Mouse (Mus musculus) left cerebral cortex, adult 11 months (tissue): ENCODE data around the gene Grip1.

Experiments used
- DNase-seq: peaks from one replicate; pipeline ENCODE4 v3.0.0; 2022; ENCODE audit warnings: low spot score

Grip1 gene

GRCm38 (mm10) chr10:119573134-119573533 is 119.5 kb downstream of the Grip1 start:
- DNase-seq: no peak

GRCm38 (mm10) chr10:119575780-119576179 is 122.2 kb downstream of the Grip1 start:
- no peak for DNase-seq

DNA sequence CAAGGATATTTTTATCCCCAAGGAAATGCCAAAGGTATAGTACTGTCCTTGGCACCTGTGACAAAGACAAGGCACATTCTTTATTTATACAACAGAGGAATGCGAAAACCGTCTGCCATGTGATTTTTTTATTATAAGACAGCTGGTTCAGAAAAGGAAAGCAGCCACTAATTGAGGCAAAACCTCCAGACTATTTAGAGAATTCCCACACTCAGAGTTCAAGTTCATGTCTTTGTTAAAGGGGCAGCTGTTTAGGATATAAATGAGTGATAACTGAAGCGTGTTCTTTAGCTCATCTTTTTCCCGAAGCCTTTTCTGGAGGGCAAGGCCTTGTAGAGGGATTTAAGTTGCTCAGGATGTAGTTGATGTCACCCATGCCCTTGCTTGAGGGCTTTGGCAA is 126.4 kb downstream of the Grip1 start:
- no peak for DNase-seq

GRCm38 (mm10) chr10:119584666-119585065 is 131.0 kb downstream of the Grip1 start:
- DNase-seq: no peak

DNA sequence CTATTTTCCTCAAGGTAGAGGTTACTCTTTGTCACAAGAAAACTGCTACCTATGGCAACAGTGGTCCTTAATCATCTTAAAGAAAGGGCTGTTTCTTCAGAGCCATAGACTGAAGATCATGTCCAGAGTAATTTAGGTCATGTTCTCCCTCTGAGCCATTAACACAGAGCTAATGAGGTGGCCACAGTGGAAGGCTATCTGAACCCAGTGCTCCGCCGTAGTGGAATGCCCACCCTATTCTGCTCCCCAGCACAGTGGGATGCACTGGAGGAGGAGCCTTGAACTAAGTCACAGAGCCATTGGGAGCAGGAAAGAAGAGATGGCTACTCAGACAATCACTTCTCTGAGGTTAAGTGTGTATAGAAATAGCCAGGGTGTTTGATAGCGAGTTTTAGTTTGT is 133.3 kb downstream of the Grip1 start:
- no peak for DNase-seq

DNA sequence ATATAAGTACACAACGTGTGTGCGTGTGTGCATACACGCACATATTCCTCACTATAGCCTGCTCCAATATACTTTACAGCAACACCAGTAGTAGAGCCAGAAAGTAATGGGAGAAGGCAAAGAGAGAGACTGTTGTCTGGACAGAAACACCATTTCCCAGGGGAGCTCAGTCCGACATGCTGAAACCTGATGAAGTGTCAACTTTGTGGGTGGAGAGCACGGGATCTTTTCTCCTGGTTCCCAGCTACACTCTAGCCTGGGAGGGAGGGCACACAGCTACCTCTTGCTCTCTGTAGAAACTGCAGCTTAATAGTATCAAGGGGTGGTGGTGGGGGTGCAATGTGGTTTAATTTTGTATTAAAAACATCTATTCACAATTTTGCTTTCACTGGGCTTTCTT is 143.2 kb downstream of the Grip1 start:
- no peak for DNase-seq

GRCm38 (mm10) chr10:119607501-119607900 is 153.9 kb downstream of the Grip1 start:
- DNase-seq: no peak

DNA sequence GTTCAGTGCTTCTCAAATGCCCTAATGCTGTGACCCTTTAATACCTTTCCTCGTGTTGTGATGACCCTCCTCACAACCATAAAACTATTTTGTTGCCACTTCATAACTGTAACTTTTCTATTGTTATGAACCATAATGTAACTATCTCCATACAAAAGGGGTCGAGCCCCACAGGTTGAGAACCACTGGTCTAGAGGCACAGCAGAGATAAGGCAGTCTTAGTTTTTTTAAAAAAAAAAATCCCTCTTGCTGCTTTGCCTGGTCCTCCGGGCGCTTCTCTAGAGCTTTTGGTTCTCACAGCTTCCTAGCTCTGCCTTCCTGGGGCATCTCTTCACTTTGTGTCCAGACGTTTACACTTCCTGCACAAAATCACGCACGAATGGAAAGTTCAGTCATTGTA is 155.4 kb downstream of the Grip1 start:
- no peak for DNase-seq

- no peak for DNase-seq
These were observed 156.8 kb downstream of the Grip1 start for GRCm38 (mm10) chr10:119610279-119610895.

GRCm38 (mm10) chr10:119612034-119612433 is 158.4 kb downstream of the Grip1 start:
- DNase-seq: no peak

DNA sequence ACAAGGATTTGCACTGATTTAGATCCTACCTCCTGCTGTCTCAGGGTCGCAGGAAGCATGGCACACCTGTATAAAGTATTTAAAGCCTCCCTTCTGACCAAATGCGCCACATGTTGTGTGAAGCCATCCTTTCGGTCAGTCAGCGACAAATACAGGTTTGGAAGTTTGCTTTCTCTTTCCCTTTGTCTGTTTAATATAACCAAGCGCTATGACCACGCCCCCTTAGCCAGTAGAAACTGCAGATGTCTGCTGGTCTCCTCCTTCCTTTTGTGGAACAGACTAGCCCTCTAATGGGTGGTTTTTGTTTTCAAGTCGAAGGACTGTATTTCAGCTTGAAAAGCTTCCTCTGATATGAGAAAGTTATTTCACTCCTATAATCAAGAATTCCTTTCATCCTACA is 161.1 kb downstream of the Grip1 start:
- no peak for DNase-seq

GRCm38 (mm10) chr10:119615240-119615885 is 161.7 kb downstream of the Grip1 start:
- DNase-seq: no peak

DNA sequence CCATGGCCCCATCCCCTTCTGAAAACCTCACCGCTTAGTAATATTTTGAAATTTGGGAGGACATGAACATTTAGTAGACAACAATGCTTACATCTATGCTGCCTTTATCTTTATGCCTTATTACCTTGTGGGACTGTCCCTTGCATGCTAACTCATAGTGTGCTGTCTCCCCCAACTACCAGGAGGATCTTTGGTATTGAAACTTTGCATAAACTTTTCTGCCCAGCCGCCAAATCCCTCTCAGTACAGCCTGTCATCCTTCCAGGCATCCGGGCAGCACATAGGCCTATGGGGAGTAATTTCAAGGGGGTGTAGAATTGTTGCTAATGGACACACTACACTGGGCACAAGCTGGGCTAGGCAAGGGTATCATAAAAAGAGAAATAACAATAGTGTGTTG is 162.4 kb downstream of the Grip1 start:
- no peak for DNase-seq

- DNase-seq: no peak
These were observed 175.0 kb downstream of the Grip1 start for GRCm38 (mm10) chr10:119628656-119629055.

DNA sequence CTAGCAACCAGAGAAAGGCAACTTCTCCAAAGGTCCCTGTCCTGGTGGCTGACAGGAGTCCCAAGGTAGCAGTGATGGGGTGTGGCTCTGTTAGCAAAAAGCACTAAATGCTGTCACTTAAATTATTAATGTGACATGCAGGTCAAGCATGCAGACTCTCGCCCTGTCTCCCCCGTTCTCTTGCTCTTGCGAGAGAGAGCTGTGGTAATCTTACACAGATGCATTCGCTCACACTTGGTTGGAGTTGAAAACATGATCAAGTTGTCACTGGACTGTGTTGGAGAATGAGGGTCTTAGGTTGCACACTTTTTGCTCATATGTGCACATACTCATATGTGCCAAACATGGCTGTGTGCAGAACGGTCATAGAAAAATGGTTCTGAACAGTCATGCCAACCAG is 176.8 kb downstream of the Grip1 start:
- DNase-seq: no peak

GRCm38 (mm10) chr10:119631966-119632365 is 178.3 kb downstream of the Grip1 start:
- no peak for DNase-seq

DNA sequence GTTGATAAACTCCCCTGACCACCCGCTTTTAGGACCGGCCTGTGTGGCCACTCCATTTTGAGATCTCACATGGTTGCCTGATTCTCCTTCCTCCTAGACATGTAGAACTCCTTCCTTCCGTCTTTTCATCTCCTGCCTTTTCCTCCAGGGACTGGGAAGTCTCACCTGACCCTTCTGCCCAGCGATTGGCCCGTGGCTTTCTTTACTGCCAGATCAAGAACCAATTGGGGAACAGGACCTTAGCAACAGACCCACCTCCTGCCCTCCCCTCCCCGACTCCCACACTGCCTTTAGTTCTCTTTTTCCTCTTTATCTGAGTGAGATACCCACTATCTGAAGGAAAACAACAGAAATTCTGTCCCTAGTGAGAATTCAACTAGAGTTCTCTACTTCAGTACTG is 180.9 kb downstream of the Grip1 start:
- no peak for DNase-seq

- no peak for DNase-seq
These were observed 186.9 kb downstream of the Grip1 start for GRCm38 (mm10) chr10:119640534-119640933.

DNA sequence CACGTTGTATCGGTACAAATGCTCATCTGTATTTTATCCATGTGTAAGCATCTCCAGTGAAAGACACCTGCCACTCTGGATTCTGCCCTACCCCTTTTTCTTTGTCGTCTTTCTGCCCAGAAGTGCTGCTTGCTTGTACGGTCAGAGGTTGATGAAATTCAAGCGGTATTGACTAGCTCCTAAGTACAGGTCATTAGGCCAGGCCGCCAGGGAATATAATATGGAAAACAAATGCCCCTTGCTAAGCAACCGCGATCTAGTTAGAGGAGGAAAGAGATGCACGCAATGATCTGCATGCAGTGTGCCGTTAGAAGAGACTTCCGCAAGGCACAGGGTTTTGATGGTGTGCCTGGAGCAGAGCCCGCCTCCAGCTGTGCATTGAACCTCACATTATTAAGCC is 187.4 kb downstream of the Grip1 start:
- no peak for DNase-seq

DNA sequence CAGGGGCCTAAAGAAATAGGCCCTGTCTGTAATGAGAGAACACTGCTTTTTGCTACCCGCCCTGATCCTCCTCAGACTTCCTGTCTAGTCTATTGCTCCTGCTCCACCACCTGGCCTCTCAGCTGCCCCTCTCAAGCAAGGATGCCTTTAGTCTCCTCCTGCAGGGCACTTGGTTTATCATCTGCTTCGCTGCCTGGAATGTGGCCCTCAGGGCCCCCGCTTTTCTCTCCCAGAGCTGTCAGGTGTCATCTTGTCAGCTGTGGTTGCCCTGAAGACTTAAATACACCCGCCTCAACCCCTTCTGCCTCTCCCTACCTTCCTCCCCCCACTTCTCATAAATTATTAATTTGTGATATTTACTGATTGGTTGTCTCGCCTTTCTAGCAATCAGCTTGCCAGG is 190.7 kb downstream of the Grip1 start:
- DNase-seq: no peak

- DNase-seq: no peak
These were observed 193.1 kb downstream of the Grip1 start for GRCm38 (mm10) chr10:119646500-119647439.

DNA sequence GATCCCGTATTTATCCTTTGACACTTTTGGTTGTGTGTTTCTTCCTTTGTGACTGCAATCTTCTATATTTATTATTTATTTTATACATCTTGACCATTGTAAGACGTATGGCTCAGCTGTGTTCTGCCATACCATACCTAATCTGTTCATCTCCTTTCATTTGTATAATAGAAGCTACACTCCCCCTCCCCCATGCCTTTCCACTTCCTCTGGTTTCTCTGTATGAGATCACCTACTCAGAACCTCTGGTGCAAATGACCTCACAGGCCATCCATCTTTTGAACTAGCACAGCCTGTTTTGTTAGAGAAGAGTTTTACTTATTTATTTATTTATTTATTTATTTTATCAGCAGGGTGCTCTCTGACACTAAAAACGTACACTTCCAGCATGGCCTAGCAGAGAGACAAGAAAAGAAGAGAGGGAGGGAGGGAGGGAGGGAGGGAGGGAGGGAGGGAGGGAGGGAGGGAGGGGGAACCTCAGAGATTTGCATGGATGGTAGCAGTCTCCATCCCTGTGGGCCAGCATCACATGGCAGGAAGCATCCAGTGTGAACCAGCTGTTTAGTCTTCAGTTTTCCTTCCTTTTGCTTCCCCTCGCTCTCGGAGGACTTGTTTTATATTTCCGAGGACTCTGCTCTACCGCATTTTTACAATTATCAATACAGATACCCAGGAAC is 207.2 kb downstream of the Grip1 start:
- no peak for DNase-seq
